Mouse (Mus musculus) bone marrow macrophage, adult 2 months (primary cell): Measurements from ENCODE around the gene Chchd6. TPM values are rescaled to one million over a fixed set of nuclear protein-coding genes. Genes with fewer than 3 reads are reported as not detected.

ENCODE experiments used
- H3K27ac ChIP-seq: 2 replicates; pipeline ENCODE4 v1.5.1; 2012; ENCODE audit warnings: low read depth, low read length; ENCODE audit not compliant: insufficient read depth
- H3K4me1 ChIP-seq: 2 replicates; pipeline ENCODE4 v1.6.1; 2012; ENCODE audit warnings: low read length; ENCODE audit not compliant: control insufficient read depth, insufficient read depth
- H3K4me3 ChIP-seq: 2 replicates; pipeline ENCODE4 v1.5.1; 2012; ENCODE audit warnings: mild to moderate bottlenecking, low read length, moderate library complexity; ENCODE audit not compliant: insufficient read depth
- CTCF ChIP-seq: IDR thresholded peaks from 2 replicates; pipeline ENCODE4 v1.5.1; 2012; ENCODE audit warnings: low read depth, mild to moderate bottlenecking, low read length, moderate library complexity
- POLR2A ChIP-seq: IDR thresholded peaks from 2 replicates; pipeline ENCODE4 v1.6.1; 2012; ENCODE audit warnings: mild to moderate bottlenecking, low read depth, low read length, borderline replicate concordance
- polyA plus RNA-seq: library from polyadenylated mRNA; stranded (reverse); fragments of >200 nt; gene quantifications from 2 replicates; pipeline ENCODE4 v1.2.4, GENCODE M21; 2012; ENCODE audit not compliant: missing spikeins, insufficient read depth, insufficient read length

Chchd6 gene
- polyA plus RNA-seq, 1 experiment: 6.9 TPM

DNA sequence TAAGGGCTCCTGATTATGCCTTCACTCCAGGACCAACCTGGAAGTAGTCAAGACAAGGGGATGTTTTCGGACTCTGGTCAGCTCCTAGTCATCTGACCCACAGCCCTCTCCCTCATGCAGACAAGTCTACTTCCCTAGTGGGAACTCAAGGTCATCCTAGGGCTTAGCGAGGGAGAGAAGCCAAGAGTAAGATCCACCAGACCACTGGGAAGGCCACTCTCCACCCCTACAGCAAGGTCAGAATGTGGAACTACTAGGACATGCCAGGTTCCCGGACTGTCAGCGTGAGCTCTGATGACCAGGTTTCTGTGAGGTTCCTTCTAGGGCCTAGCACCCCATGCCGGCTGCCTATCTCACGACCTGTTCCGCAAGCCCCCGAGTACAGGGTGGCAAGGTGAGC, 256.7 kb downstream of the Chchd6 start:
- TF ChIP-seq POLR2A: no peak
- TF ChIP-seq CTCF: no peak
- H3K4me3 ChIP-seq: no peak overlapping the region
- H3K27ac ChIP-seq: 0 out of 2 replicates have a peak overlapping the region, but pooled peaks have one; percentile 6
- H3K4me1 ChIP-seq: peaks cover 4% of the 10 kb centered on the region

DNA sequence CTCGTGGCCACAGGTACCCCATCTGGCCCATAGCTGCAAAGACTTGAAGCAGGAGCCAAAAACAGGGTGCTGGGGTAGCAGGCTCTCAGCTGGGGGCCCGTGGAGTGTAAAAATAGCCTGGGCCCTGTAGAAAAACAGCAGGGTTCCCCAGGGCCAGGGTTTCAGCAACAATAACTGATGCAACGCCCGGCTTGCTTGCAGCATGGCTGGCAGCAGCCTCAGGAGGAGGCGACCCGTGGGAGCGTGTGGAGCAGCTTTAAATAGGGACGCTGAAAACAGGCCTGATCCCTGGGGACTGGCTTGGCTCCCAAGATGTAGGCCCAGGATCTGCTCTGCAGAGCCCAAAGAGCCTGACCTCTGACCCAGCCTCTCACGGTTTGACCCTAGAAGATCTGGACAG, 257.9 kb downstream of the Chchd6 start:
- Histone ChIP-seq H3K4me1 (peaks cover 4% of the 10 kb centered on the region), H3K27ac (no peak overlapping the region)
- TF ChIP-seq POLR2A: no peak
- no peak for TF ChIP-seq CTCF

DNA sequence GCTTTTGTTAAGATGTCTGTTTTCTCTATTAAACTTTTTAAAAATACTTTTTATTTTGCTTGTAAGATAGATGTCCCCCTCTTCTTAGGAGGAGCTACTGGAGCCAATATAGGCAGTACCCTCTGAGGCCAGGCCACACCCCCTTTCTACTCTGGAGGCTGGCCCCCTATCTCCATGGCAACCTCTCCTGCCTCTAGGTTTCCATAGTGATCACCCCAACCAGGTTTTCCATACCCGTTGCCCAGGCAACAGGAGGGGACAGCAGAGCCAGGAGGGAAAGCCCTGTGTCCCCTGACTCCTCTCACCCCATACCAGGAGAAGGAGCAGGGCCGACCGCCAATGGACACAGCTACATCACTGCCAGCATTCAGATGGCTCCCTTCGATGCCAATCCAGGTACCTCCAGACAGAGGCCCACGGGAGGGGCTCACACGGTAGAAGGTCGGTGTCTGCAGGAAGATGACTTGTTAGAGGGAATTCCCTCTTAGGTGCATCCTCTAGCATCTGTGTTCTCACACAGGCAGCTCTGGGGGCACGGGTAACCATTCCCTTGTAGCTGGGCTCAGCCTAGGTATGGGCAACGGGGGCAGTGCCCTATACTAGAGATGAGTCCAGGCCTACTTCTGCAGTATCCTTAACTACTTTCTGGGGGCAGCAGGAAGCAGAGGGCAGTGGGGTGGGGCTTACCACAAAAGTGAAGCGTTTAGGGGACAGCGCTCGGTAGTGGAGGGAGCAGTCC, 261.3 kb downstream of the Chchd6 start:
- H3K4me3 ChIP-seq: no peak overlapping the region
- TF ChIP-seq POLR2A (no peak), CTCF (no peak)
- no peaks in the 10 kb centered on the region; the same call in none of the 2 replicates for H3K4me1 ChIP-seq
- no peak overlapping the region for H3K27ac ChIP-seq

More for the DNA sequence above, 257.9 kb downstream of the Chchd6 start:
- no peak overlapping the region for H3K4me3 ChIP-seq

Other genes starting within 250 kb of the Chchd6 start
- gene Plxna1, start 233.0 kb downstream of the Chchd6 start, polyA plus RNA-seq: 34.9 and 44.0 TPM in 2 replicates
- gene Txnrd3, start 48.3 kb upstream of the Chchd6 start, polyA plus RNA-seq: 2.1 TPM in 2 replicates
- gene Vmn1r40, start 111.9 kb upstream of the Chchd6 start, polyA plus RNA-seq: not detected in 2 replicates
- not detected in 2 replicates for gene Vmn1r41, start 145.1 kb upstream of the Chchd6 start, polyA plus RNA-seq